Mouse (Mus musculus) myocyte (in vitro differentiated cells): ENCODE results near the gene Gm21304. TPM values are rescaled to one million over a fixed set of nuclear protein-coding genes. Genes with fewer than 3 reads are reported as not detected.
"Not testable (repeated sequence)": the region's sequence is repeated elsewhere in the genome, so short reads cannot be mapped to it uniquely, and the experiment has no call there.

Experiments used
- H3K27me3 ChIP-seq: one replicate; pipeline ENCODE4 v1.6.1; 2011; ENCODE audit not compliant: control insufficient read depth, insufficient read depth, insufficient read length
- H3K36me3 ChIP-seq: one replicate; pipeline ENCODE4 v1.6.1; 2011; ENCODE audit not compliant: control insufficient read depth, insufficient read depth
- H3K4me2 ChIP-seq: one replicate; pipeline ENCODE4 v1.6.1; 2011; ENCODE audit warnings: low read depth, control low read depth
- H3K4me3 ChIP-seq: one replicate; pipeline ENCODE4 v1.5.1; 2011; ENCODE audit warnings: mild to moderate bottlenecking, control low read depth, moderate library complexity
- H3K79me2 ChIP-seq: one replicate; pipeline ENCODE4 v1.6.1; 2011; ENCODE audit not compliant: control insufficient read depth, insufficient read depth
- H3ac ChIP-seq: one replicate; pipeline ENCODE4 v1.6.1; 2011; ENCODE audit not compliant: control insufficient read depth, insufficient read length
- CEBPB ChIP-seq: IDR thresholded peaks from 2 replicates; pipeline ENCODE4 v1.6.1; 2011; ENCODE audit warnings: mild to moderate bottlenecking, moderate library complexity; ENCODE audit not compliant: poor library complexity, insufficient read depth, severe bottlenecking
- E2F4 ChIP-seq: IDR thresholded peaks from one replicate; pipeline ENCODE4 v1.6.1; 2011; ENCODE audit warnings: mild to moderate bottlenecking, control low read depth, moderate library complexity; ENCODE audit not compliant: insufficient read depth
- MAX ChIP-seq: IDR thresholded peaks from one replicate; pipeline ENCODE4 v1.6.1; 2011; ENCODE audit warnings: low read depth, mild to moderate bottlenecking, control low read depth
- MYOD1 ChIP-seq, 3 experiments: IDR thresholded peaks; one replicate each; pipeline ENCODE4 v1.6.1; 2011; ENCODE audit warnings: control low read depth in 2 of 3, low read depth in 2 of 3, mild to moderate bottlenecking in 2 of 3, moderate library complexity in 1 of 3; ENCODE audit not compliant: insufficient read length in 2 of 3, control insufficient read depth in 1 of 3
- MYOG ChIP-seq, 3 experiments: IDR thresholded peaks; one replicate each; pipeline ENCODE4 v1.6.1; 2011; ENCODE audit warnings: control low read depth in 2 of 3, low read depth in 2 of 3, mild to moderate bottlenecking in 2 of 3; ENCODE audit not compliant: insufficient read length in 2 of 3, control insufficient read depth in 1 of 3, insufficient read depth in 1 of 3
- POLR2A ChIP-seq: IDR thresholded peaks from one replicate; pipeline ENCODE4 v1.6.1; 2011; ENCODE audit warnings: low read depth, mild to moderate bottlenecking, control low read depth, moderate library complexity; ENCODE audit not compliant: insufficient read length
- POLR2AphosphoS2 ChIP-seq: IDR thresholded peaks from one replicate; pipeline ENCODE4 v1.6.1; 2011; ENCODE audit warnings: low read depth, control low read depth; ENCODE audit not compliant: insufficient read length
- REST ChIP-seq: IDR thresholded peaks from one replicate; pipeline ENCODE4 v1.6.1; 2011; ENCODE audit warnings: mild to moderate bottlenecking, control low read depth, moderate library complexity; ENCODE audit not compliant: insufficient read depth, insufficient read length
- SRF ChIP-seq: IDR thresholded peaks from one replicate; pipeline ENCODE4 v1.6.1; 2011; ENCODE audit warnings: low read depth; ENCODE audit not compliant: control insufficient read depth, insufficient read length
- TCF12 ChIP-seq: IDR thresholded peaks from one replicate; pipeline ENCODE4 v1.6.1; 2011; ENCODE audit warnings: mild to moderate bottlenecking, control low read depth; ENCODE audit not compliant: poor library complexity, insufficient read depth, severe bottlenecking
- TCF3 ChIP-seq: IDR thresholded peaks from one replicate; pipeline ENCODE4 v1.6.1; 2011; ENCODE audit warnings: low read depth, control low read depth; ENCODE audit not compliant: insufficient read length
- USF1 ChIP-seq: IDR thresholded peaks from one replicate; pipeline ENCODE4 v1.6.1; 2011; ENCODE audit warnings: low read depth, mild to moderate bottlenecking, control low read depth, moderate library complexity
- polyA plus RNA-seq: library from polyadenylated mRNA; unstranded; fragments of >200 nt; fragmentation: generic; extraction: Trizol; gene quantifications from one replicate; pipeline ENCODE4 v1.2.1, GENCODE M21; 2012; ENCODE audit warnings: missing spikeins

The Gm21304 gene
- not detected for polyA plus RNA-seq

DNA sequence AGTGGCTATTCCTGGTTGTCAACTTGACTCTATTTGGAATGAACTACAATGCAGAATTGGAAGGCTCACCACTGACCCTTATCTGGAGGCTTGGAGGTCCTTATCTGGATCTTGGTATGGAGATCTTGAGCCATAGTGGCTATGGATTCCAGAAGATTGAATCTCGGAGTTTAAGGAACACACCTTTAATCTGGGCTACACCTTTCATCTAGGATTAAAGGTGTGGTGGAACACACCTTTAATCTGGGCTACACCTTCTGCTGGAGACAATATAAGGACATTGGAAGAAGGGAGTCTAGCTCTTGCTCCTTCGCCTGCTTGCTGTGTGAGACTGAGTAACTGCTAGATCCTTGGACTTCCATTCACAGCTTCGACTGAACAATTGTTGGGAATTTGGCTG lies at the start of gene Gm21304:
Gene Gm21304, plus strand, starts transcription at position 301 of the 400 bp plus-strand sequence.
- H3K79me2 ChIP-seq, H3K27me3 ChIP-seq, H3K4me3 ChIP-seq, H3K36me3 ChIP-seq, H3ac ChIP-seq, H3K4me2 ChIP-seq: not testable (repeated sequence)

DNA sequence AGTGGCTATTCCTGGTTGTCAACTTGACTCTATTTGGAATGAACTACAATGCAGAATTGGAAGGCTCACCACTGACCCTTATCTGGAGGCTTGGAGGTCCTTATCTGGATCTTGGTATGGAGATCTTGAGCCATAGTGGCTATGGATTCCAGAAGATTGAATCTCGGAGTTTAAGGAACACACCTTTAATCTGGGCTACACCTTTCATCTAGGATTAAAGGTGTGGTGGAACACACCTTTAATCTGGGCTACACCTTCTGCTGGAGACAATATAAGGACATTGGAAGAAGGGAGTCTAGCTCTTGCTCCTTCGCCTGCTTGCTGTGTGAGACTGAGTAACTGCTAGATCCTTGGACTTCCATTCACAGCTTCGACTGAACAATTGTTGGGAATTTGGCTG lies 25.6 kb upstream of the Gm21304 start, which contains the start of gene Gm21293:
Gene Gm21293, plus strand, starts transcription at position 301 of the 400 bp plus-strand sequence.
- H3K36me3 ChIP-seq, H3K4me3 ChIP-seq, H3K79me2 ChIP-seq, H3K4me2 ChIP-seq, H3ac ChIP-seq, H3K27me3 ChIP-seq: not testable (repeated sequence)

DNA sequence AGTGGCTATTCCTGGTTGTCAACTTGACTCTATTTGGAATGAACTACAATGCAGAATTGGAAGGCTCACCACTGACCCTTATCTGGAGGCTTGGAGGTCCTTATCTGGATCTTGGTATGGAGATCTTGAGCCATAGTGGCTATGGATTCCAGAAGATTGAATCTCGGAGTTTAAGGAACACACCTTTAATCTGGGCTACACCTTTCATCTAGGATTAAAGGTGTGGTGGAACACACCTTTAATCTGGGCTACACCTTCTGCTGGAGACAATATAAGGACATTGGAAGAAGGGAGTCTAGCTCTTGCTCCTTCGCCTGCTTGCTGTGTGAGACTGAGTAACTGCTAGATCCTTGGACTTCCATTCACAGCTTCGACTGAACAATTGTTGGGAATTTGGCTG lies 17.1 kb upstream of the Gm21304 start, which contains the start of gene Gm6763:
Gene Gm6763, plus strand, starts transcription at position 301 of the 400 bp plus-strand sequence.
- H3K79me2 ChIP-seq, H3K4me2 ChIP-seq, H3K36me3 ChIP-seq, H3ac ChIP-seq, H3K4me3 ChIP-seq, H3K27me3 ChIP-seq: not testable (repeated sequence)

DNA sequence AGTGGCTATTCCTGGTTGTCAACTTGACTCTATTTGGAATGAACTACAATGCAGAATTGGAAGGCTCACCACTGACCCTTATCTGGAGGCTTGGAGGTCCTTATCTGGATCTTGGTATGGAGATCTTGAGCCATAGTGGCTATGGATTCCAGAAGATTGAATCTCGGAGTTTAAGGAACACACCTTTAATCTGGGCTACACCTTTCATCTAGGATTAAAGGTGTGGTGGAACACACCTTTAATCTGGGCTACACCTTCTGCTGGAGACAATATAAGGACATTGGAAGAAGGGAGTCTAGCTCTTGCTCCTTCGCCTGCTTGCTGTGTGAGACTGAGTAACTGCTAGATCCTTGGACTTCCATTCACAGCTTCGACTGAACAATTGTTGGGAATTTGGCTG lies 8.6 kb upstream of the Gm21304 start, which contains the start of gene Gm8764:
Gene Gm8764, plus strand, starts transcription at position 301 of the 400 bp plus-strand sequence.
- H3K79me2 ChIP-seq, H3K4me2 ChIP-seq, H3K4me3 ChIP-seq, H3ac ChIP-seq, H3K27me3 ChIP-seq, H3K36me3 ChIP-seq: not testable (repeated sequence)

DNA sequence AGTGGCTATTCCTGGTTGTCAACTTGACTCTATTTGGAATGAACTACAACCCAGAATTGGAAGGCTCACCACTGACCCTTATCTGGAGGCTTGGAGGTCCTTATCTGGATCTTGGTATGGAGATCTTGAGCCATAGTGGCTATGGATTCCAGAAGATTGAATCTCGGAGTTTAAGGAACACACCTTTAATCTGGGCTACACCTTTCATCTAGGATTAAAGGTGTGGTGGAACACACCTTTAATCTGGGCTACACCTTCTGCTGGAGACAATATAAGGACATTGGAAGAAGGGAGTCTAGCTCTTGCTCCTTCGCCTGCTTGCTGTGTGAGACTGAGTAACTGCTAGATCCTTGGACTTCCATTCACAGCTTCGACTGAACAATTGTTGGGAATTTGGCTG lies 8.4 kb downstream of the Gm21304 start, which contains the start of gene Gm21312:
Gene Gm21312, plus strand, starts transcription at position 301 of the 400 bp plus-strand sequence.
- H3K27me3 ChIP-seq, H3K4me2 ChIP-seq, H3K4me3 ChIP-seq, H3ac ChIP-seq, H3K36me3 ChIP-seq, H3K79me2 ChIP-seq: not testable (repeated sequence)

DNA sequence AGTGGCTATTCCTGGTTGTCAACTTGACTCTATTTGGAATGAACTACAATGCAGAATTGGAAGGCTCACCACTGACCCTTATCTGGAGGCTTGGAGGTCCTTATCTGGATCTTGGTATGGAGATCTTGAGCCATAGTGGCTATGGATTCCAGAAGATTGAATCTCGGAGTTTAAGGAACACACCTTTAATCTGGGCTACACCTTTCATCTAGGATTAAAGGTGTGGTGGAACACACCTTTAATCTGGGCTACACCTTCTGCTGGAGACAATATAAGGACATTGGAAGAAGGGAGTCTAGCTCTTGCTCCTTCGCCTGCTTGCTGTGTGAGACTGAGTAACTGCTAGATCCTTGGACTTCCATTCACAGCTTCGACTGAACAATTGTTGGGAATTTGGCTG lies 16.9 kb downstream of the Gm21304 start, which contains the start of gene Gm20765:
Gene Gm20765, plus strand, starts transcription at position 301 of the 400 bp plus-strand sequence.
- not testable (repeated sequence) for H3K4me2 ChIP-seq, H3K4me3 ChIP-seq, H3ac ChIP-seq

DNA sequence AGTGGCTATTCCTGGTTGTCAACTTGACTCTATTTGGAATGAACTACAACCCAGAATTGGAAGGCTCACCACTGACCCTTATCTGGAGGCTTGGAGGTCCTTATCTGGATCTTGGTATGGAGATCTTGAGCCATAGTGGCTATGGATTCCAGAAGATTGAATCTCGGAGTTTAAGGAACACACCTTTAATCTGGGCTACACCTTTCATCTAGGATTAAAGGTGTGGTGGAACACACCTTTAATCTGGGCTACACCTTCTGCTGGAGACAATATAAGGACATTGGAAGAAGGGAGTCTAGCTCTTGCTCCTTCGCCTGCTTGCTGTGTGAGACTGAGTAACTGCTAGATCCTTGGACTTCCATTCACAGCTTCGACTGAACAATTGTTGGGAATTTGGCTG lies 25.4 kb downstream of the Gm21304 start, which contains the start of gene Gm4340:
Gene Gm4340, plus strand, starts transcription at position 301 of the 400 bp plus-strand sequence.
- not testable (repeated sequence) for H3K27me3 ChIP-seq, H3K79me2 ChIP-seq, H3ac ChIP-seq, H3K4me2 ChIP-seq, H3K36me3 ChIP-seq, H3K4me3 ChIP-seq

More for the DNA sequence above, 16.9 kb downstream of the Gm21304 start, which contains the start of gene Gm20765:
- H3K36me3 ChIP-seq, H3K27me3 ChIP-seq, H3K79me2 ChIP-seq: not testable (repeated sequence)

DNA sequence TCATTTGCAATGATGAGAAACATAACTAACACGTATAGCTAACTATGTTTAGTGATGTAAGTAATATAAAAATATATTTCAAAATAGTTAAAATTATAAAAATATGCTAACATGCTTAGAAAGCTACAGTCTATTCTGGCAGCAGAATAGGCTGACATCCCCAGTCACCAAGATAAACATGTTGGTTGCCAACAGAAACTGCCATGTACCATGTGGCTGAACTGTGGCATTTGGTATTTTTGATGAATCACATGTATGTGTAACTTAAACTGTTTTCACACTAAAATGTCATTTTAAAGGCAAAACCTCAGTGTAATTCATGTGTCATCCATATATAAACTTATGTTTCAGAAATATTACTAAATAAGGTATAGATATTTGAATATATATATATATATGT lies 41.3 kb downstream of the Gm21304 start:
- no peak overlapping the region for H3K4me2 ChIP-seq
- H3K4me3 ChIP-seq, result no peak overlapping the region
- H3K79me2 ChIP-seq, result no peaks in the 10 kb centered on the region
- no peak overlapping the region for H3ac ChIP-seq
- H3K36me3 ChIP-seq, result no peaks in the 10 kb centered on the region
- no peaks in the 10 kb centered on the region for H3K27me3 ChIP-seq
- TF ChIP-seq MAX, result no peak

DNA sequence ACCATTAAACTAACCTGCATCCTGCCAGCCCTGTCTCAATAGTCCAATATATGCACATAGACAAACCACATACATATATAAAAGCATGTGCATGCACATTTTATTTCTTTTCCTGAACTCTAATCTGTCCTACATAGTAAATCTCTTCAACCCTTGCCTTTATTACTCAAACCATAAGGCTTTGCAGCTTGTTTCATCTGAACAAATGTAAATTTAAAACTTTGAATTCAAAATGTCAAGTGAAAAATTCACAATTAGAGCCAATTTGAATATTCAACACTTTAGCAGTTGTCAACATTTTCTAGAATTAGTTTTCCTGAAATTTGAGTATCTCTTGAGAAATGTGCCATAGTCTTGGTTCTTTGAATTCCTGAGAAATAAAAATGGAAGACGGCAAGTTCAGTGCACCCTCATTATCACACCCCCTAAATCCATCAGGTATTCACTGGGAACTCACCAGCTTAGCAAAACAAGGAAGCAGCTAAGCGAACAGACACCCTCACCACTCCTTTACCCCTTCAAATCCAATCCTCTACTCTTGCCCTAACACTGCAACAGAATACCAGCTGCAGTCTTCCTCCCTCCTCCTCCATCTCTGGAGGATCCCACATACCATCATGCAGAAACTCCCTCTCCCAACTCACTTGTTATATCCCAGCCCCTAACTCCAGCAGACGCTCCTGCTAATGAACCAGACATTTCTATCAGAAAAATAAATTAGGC lies 42.1 kb downstream of the Gm21304 start:
- Histone ChIP-seq H3K79me2 (no peaks in the 10 kb centered on the region), H3ac (no peak overlapping the region), H3K4me2 (no peak overlapping the region), H3K27me3 (no peaks in the 10 kb centered on the region), H3K36me3 (no peaks in the 10 kb centered on the region), H3K4me3 (no peak overlapping the region)
- TF ChIP-seq SRF, result no peak
- no peak for TF ChIP-seq TCF3
- no peak for TF ChIP-seq MAX
- TF ChIP-seq USF1, result no peak
- no peak for TF ChIP-seq TCF12
- TF ChIP-seq MYOG (IDR thresholded peaks at IDR 0.05; ENCODE audit: control insufficient read depth in 1 of 3, insufficient read depth in 1 of 3, insufficient read length in 2 of 3, low read depth in 2 of 3), result no peak
- TF ChIP-seq POLR2A, result no peak
- no peak for TF ChIP-seq REST
- no peak for TF ChIP-seq MYOD1 (IDR thresholded peaks at IDR 0.05; ENCODE audit: control insufficient read depth in 1 of 3, insufficient read length in 2 of 3, low read depth in 2 of 3)
- no peak for TF ChIP-seq CEBPB
- TF ChIP-seq POLR2AphosphoS2, result no peak
- no peak for TF ChIP-seq E2F4
